Mouse (Mus musculus) layer of hippocampus, adult 11-12 months (tissue): ENCODE results near the gene Sesn3.
"Not testable (repeated sequence)": the region's sequence is repeated elsewhere in the genome, so short reads cannot be mapped to it uniquely, and the experiment has no call there.

ENCODE experiments used
- DNase-seq: peaks from one replicate; pipeline ENCODE4 v3.0.0; 2022; ENCODE audit warnings: low spot score

Gene Sesn3

GRCm38 (mm10) chr9:14274986-14275720, at the start of gene Sesn3:
Gene Sesn3, plus strand, starts transcription at chr9:14275067.
- DNase-seq, result peak; percentile 63

- DNase-seq, result not testable (repeated sequence)
Measured at GRCm38 (mm10) chr9:14227086-14227485, 47.8 kb upstream of the Sesn3 start.

GRCm38 (mm10) chr9:14233702-14234373, 41.0 kb upstream of the Sesn3 start:
- DNase-seq, result no peak

- no peak for DNase-seq
Measured at GRCm38 (mm10) chr9:14235286-14235685, 39.6 kb upstream of the Sesn3 start.

- DNase-seq, result not testable (repeated sequence)
Measured at GRCm38 (mm10) chr9:14241003-14241402, 33.9 kb upstream of the Sesn3 start.

- DNase-seq, result no peak
Measured at GRCm38 (mm10) chr9:14242308-14242707, 32.6 kb upstream of the Sesn3 start.

- DNase-seq, result no peak
Measured at GRCm38 (mm10) chr9:14244528-14244927, 30.3 kb upstream of the Sesn3 start.

- no peak for DNase-seq
Measured at GRCm38 (mm10) chr9:14245013-14245586, 29.8 kb upstream of the Sesn3 start.

GRCm38 (mm10) chr9:14246016-14246799, 28.7 kb upstream of the Sesn3 start:
- DNase-seq, result peak; percentile 37

- DNase-seq, result no peak
Measured at GRCm38 (mm10) chr9:14247480-14248208, 27.2 kb upstream of the Sesn3 start.

- DNase-seq, result no peak
Measured at GRCm38 (mm10) chr9:14248209-14248596, 26.7 kb upstream of the Sesn3 start.

- DNase-seq, result no peak
Measured at GRCm38 (mm10) chr9:14261150-14261549, 13.7 kb upstream of the Sesn3 start.

- no peak for DNase-seq
Measured at GRCm38 (mm10) chr9:14262568-14262972, 12.3 kb upstream of the Sesn3 start.

- no peak for DNase-seq
Measured at GRCm38 (mm10) chr9:14266470-14266869, 8.4 kb upstream of the Sesn3 start.

- no peak for DNase-seq
Measured at GRCm38 (mm10) chr9:14268578-14268977, 6.3 kb upstream of the Sesn3 start.

- DNase-seq, result no peak
Measured at GRCm38 (mm10) chr9:14272921-14273320, 1.9 kb upstream of the Sesn3 start.

- DNase-seq, result no peak
Measured at GRCm38 (mm10) chr9:14274586-14274985, 281 bp upstream of the Sesn3 start.

GRCm38 (mm10) chr9:14275792-14276480, 1.1 kb downstream of the Sesn3 start:
- peak; percentile 99 for DNase-seq

- DNase-seq, result peak; percentile 50
Measured at GRCm38 (mm10) chr9:14276481-14277287, 1.8 kb downstream of the Sesn3 start.

GRCm38 (mm10) chr9:14277365-14277991, 2.6 kb downstream of the Sesn3 start:
- no peak for DNase-seq
